Mouse (Mus musculus): ENCODE measurements at regions not wholly inside any gene's neighbourhood (a gene's known extent, or its start where the extent isn't known, plus 50 kb on each side); places are given as distances from the start of the nearest gene placed in this dataset.

- in situ Hi-C loops (cut with MboI, MseI): loop anchor here (25.0 kb wide), 1 partner anchor 1049 kb away; no protein-coding TSS in a partner anchor
These were observed 842.8 kb downstream of the Pcdh17 start for GRCm38 (mm10) chr14:85286203-85286602.

- in situ Hi-C loops (cut with MboI, MseI): loop anchor here (25.0 kb wide), 1 partner anchor 1050 kb away; no protein-coding TSS in a partner anchor
These were observed 844.1 kb downstream of the Pcdh17 start for GRCm38 (mm10) chr14:85287460-85287859.

DNA sequence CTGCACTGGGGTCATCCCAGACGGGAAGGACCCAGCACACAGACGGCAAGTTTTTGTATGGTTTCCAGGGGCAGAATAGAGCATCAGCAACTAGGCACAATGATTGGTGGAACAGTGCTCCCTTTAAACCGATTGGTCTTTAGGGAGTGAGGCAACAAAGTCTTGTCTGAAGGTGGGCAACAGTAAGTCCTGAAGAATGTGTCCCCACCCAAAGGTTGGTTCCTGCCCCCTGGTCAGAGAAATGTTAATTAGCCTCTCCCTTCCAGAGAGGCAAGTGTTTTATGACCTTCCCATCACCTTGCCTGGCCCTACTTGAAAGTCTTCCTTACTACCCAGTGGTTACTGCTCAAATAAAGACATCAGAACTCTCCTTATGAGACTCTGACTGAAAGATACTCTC lies 855.6 kb downstream of the Pcdh17 start:
- in situ Hi-C loops (cut with MboI, MseI): loop anchor here (25.0 kb wide), 1 partner anchor 1062 kb away; no protein-coding TSS in a partner anchor

DNA sequence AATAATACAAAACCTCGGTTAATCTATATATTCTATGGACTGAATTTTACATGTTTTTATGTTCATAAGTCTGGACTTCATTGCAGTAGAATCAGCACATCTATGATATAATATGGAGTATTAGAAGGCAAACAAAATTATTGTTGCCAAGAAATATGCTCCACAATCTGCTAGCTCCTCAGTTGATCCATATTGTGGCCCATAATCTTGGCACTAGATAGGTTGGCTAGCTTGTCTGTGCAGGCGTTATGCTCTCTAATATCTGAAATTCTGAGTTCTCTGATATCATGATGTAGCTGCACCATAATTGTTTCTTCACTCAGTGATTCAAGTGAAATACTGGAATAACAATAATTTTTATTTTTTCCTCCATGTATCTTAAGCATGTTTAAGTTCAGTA lies 877.3 kb downstream of the Pcdh17 start:
- in situ Hi-C loops (cut with MboI, MseI): no loop called here

GRCm38 (mm10) chr14:85333277-85333676 lies 889.9 kb downstream of the Pcdh17 start:
- in situ Hi-C loops (cut with MboI, MseI): no loop called here

DNA sequence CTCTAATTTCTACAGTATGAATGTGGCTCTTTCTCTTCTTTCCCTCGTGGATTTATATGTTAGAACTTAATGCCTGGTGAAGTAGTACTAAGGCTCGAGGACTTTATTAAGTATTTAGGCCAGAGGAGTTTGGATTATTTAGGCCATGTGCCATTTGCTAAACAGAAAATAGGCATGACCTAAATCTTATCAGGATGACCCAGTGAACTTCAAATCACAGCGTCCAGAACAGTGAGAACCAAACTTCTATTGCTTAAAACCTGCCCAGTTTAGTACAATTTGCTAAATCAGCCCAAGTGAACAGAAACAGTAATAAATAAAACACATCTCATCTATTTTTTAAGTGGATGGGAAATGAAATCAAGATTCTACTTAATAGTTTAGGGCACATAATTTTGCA lies 893.8 kb downstream of the Pcdh17 start:
- in situ Hi-C loops (cut with MboI, MseI): no loop called here

GRCm38 (mm10) chr14:85354626-85355355 lies 911.4 kb downstream of the Pcdh17 start:
- in situ Hi-C loops (cut with MboI, MseI): no loop called here

- in situ Hi-C loops (cut with MboI, MseI): no loop called here
These were observed 920.2 kb downstream of the Pcdh17 start for GRCm38 (mm10) chr14:85363611-85364010.

DNA sequence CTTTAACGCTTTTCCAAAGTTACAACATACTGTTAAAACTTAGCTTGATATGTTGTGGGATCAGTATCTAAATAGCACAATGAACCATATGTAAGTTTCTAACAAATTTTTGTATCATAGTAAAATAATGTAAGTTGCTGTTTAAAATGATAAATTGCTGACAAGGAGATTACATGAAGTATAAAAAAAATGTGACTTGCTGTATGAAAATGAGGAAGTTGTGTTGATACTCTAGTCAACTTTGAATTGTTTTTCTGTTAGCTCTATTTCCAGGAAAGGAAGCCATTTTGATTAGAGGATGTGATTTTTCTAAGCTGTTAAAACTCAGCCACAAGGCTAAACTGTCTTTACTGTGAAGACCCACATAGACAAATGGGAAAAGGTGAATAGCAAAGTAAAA lies 929.9 kb downstream of the Pcdh17 start:
- in situ Hi-C loops (cut with MboI, MseI): no loop called here

DNA sequence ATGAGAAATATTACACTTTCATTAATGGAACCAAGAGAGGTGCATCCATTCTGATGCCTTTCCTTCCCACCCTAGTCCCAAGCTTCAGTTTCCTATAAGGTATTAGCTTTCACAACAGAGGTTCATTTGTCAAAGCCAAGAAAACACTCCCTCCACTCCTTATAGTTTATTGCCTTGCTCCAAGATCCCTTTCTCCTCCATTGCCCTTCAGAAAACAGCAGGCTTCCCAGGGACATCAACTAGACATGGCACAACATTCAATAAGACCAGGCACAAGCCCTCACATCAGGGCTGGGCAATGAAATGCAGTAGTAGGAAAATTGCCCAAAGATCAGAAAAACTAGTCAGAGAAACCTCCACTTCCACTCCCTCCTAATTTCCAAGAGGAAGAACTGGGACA lies 960.3 kb downstream of the Pcdh17 start:
- in situ Hi-C loops (cut with MboI, MseI): no loop called here

Measured in T-helper 1 cell (primary cell).